Mouse (Mus musculus): ENCODE results near the gene Cdx4. TPM values are rescaled to one million over a fixed set of nuclear protein-coding genes. Genes with fewer than 3 reads are reported as not detected.

The Cdx4 gene
- not detected in 2 replicates for total RNA-seq (2017)

DNA sequence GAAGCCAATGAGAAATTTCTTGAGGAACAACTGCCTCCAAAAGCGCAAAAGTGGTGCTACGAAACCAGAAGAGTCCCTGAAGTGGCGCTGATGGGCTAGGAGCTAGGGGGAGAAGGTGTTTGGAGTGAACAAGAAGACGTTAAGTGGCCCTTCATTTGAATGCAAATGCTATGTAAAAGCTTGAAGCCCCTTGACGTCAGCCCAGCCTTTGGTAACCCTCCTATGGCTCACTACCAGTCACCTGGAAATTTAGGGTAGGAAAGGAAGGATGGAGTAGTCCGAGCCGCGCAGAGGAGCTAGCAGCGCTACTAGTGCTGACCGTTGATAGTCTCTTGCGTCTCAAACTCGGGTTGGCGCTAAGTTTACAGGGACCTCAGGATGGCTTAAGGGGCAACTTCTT lies at the start of gene Cdx4:
Cdx4 (plus strand) TSS at position 253 of the 400 bp plus-strand sequence.
- ATAC-seq (replicated peaks; ENCODE audit: low read depth, poor library complexity, severe bottlenecking) = no peak

GRCm38 (mm10) chrX:103274325-103274724 lies 46.9 kb upstream of the Cdx4 start:
- no peak for ATAC-seq (replicated peaks; ENCODE audit: low read depth, poor library complexity, severe bottlenecking)

GRCm38 (mm10) chrX:103286899-103287722 lies 34.1 kb upstream of the Cdx4 start:
- no peak for ATAC-seq (replicated peaks; ENCODE audit: low read depth, poor library complexity, severe bottlenecking)

GRCm38 (mm10) chrX:103287846-103288377 lies 33.3 kb upstream of the Cdx4 start:
- ATAC-seq (replicated peaks; ENCODE audit: low read depth, poor library complexity, severe bottlenecking) = peak; percentile 65

DNA sequence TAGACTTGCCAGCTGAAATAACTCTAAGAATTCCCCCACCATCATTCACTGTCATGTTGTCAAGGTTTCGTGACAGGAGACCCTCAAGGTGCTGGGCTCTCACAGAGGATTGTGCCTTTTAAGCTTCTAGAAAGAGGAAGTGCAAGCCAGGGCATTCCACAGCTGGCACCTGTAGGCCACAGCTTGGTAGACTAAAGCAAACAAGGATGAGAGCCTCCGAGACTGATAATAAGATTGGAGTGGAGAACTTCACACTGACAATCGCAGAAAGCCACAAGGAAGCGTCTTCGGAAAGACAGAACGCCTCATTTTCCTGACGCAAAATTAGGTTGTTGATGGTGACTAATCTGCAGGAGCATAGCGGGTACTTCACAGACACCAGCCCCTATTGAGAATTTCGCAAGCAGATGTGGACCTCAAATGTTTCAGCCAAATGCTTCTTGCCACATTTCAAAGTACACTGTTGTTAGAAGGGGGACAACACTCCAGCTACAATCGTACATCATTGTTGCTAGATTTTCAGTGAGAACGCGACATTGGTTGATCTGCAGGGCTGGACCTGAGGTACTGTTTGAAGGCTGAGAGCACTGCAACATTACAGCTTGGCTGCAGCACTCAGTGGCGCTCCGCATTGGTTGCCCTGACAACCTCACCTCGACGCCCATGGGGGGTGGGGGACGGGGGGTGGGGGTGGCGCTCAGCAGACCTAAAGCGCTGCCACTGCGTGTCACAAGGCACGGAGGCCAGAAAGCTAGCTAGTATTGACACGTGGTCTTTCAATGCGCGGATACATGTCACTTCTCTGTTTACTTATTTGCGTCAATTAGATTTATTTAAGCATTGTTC lies 32.5 kb upstream of the Cdx4 start:
- peak; percentile 68 for ATAC-seq (replicated peaks; ENCODE audit: low read depth, poor library complexity, severe bottlenecking)

DNA sequence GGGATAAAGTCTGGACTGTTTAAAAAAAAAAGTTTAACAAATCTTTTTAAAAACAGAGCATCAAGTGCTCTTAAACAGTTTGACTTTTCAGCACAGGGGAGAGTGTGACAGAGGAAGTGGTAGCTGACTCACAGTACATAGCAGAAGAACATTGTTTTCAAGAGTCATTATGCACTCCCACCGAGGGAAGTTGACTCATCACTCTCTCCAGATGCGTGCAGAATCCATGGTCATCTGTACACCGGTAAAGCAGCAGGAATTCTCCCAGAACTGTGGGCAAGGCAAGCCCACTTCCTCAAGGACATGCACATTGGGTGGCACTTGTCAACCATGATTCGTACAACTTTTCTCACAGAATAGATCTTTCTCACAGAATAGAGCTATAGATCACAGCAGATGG lies 22.3 kb upstream of the Cdx4 start:
- no peak for ATAC-seq (replicated peaks; ENCODE audit: low read depth, poor library complexity, severe bottlenecking)

- no peak for ATAC-seq (replicated peaks; ENCODE audit: low read depth, poor library complexity, severe bottlenecking)
Measured at GRCm38 (mm10) chrX:103308262-103308661, 12.9 kb upstream of the Cdx4 start.

DNA sequence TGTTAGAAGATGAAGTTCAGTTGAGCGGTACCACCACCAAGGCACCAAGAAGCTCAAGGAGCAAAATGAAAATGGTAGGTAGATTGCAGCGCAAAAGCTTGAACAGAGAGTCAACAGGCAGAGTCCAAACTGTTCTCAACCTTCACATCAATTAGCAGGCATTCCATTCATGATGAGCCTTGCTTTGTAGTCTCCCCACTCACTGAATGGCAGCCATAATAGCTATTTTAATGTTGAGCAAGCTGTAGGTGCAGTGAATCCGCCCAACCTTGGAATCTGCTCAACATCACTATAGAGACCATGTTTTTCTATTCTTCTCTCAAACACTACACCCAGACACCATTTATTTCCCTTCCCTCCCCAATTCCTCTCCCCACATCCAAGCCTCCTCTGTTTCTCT lies 9.5 kb upstream of the Cdx4 start:
- ATAC-seq (replicated peaks; ENCODE audit: low read depth, poor library complexity, severe bottlenecking) = no peak

DNA sequence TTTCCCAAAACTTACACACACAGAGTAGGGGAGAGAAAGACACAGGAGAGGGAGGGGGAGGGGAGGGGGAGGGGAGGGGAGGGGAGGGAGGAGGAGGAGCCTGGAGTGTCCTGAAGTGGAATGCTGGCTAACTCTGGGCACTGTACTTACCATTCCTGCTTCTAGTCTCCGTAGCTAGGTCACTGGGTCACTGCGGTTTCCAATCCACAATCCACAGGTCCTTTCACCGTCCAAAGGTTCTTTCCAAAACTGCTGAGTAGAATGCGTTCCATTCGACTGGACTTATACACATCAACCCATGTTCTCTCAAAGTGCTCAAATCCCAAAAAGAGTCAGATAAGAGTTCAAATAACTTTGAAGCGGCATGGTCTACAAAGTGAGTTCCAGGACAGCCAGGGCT lies 7.1 kb upstream of the Cdx4 start:
- ATAC-seq (replicated peaks; ENCODE audit: low read depth, poor library complexity, severe bottlenecking) = no peak

GRCm38 (mm10) chrX:103325900-103326299 lies 4.7 kb downstream of the Cdx4 start:
- ATAC-seq (replicated peaks; ENCODE audit: low read depth, poor library complexity, severe bottlenecking) = no peak

DNA sequence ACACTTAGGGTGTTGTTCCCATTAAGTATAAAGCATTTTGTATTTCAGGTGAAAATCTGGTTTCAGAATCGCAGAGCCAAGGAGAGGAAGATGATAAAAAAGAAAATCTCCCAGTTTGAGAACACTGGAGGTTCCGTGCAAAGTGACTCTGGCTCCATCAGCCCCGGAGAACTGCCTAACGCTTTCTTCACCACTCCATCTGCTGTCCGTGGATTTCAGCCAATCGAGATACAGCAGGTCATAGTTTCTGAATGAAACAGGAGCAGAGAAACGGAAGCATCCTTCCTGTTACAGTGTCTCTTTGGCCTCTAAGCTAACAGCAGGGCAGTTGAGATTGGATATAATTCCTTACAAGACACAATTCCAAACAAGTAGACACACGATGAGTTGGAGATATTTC lies 8.2 kb downstream of the Cdx4 start:
- ATAC-seq (replicated peaks; ENCODE audit: low read depth, poor library complexity, severe bottlenecking) = no peak

DNA sequence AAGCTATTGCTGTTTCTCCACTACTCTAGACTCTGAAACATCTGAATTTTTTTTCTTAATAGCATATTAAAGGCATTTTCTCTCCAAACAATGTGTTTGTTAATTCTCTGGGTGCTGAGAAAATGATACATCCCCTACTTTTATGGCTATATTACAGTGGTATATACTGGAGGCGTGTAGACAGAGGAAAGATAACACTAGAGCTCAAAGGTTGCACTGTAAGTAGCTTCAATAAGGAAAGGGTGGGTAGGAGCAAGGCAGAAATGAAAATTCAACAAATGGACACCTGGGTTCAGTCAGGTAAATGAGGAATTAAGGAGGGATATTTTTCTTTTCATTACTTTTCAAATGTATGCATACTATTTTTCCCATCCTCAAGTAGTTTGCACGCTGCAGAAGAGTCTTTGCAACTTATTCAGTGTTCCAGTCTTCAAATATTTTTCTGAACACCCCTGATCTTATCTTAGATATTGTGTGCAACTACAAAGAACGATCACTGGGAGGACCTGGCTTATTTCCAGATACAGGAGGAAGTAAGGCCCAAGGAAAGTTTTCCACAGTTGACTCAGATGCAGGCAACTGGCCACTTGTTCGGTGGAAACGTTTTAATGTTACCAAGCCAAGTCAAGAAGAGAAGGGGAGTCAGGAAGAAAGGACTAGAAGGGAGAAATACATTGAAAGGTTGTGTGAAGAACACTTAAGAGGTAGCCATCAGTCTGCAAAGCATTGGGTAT lies 10.1 kb downstream of the Cdx4 start:
- no peak for ATAC-seq (replicated peaks; ENCODE audit: low read depth, poor library complexity, severe bottlenecking)

- no peak for ATAC-seq (replicated peaks; ENCODE audit: low read depth, poor library complexity, severe bottlenecking)
Measured at GRCm38 (mm10) chrX:103341369-103342113, 20.3 kb downstream of the Cdx4 start.

GRCm38 (mm10) chrX:103355784-103356183 lies 34.6 kb downstream of the Cdx4 start:
- ATAC-seq (replicated peaks; ENCODE audit: low read depth, poor library complexity, severe bottlenecking) = no peak

GRCm38 (mm10) chrX:103356287-103356686 lies 35.1 kb downstream of the Cdx4 start, which contains the start of gene Chic1:
Chic1 (plus strand) TSS chrX:103356476.
- peak; percentile 50 for ATAC-seq (replicated peaks; ENCODE audit: low read depth, poor library complexity, severe bottlenecking)

- ATAC-seq (replicated peaks; ENCODE audit: low read depth, poor library complexity, severe bottlenecking) = peak; percentile 36
Measured at GRCm38 (mm10) chrX:103356761-103357236, 35.6 kb downstream of the Cdx4 start.

DNA sequence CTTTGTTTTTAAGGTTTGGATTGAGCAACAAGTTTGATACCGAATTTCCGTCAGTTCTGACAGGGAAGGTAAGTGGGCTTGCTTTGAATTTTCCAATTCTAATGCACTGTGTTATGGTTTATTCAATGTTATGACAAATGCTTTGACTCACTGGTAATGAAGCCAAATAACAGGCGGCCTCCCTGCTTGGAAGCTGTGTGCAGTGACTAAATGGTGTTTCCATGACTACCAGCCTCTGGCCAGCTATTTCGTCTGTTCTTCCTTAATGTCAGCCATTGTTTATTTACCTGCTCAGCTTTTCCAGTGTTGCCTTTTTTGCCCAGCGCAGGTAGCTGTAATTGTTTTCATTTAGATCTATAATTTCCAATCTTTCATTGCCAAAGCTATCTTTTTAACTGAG lies 45.0 kb downstream of the Cdx4 start:
- no peak for ATAC-seq (replicated peaks; ENCODE audit: low read depth, poor library complexity, severe bottlenecking)

DNA sequence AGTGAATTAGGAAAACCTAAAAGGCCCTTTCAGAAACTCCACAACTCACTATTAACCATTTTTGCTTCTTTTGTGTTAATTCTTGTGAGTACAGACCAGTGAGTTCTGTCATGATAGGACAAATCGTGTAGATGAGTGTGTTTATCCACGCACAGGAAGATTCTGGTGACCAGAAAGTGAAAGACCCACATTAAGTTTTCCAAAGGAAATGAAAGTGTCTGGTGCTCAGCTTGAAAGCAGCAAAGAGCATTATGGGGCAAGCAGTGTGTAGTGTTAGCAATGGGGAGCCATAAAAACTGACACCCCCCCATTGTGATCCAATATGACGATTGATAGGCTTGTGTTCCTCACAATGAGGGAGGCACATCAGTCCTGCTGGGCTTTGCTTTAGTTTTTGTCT lies 47.5 kb downstream of the Cdx4 start:
- ATAC-seq (replicated peaks; ENCODE audit: low read depth, poor library complexity, severe bottlenecking) = no peak

DNA sequence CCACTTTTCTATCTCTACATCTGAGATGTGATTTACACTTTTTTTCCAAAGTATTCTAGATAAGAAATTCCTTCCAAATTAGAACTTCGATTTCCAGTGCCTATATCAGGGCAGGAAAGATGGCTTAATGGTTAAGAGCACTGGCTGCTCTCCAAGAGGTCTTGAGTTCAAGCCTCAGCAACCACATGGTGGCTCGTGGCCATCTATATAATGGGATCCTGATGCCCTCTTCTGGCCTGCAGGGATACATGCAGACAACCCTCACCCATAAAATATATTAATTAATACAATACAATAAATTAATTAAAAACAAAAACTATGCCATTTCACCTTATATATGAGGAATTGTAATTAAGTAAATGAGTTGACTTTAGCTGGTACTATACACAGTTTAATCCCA lies 50.0 kb downstream of the Cdx4 start:
- ATAC-seq (replicated peaks; ENCODE audit: low read depth, poor library complexity, severe bottlenecking) = peak; percentile 62; the same call in 1 of the 2 replicates
